Mouse (Mus musculus) bone marrow, adult 2 months (tissue): Measurements from ENCODE around the gene Zmym6.

ENCODE experiments used
- CTCF ChIP-seq: fragments of 200-500 bp; IDR thresholded peaks from 2 replicates; pipeline ENCODE4 v1.5.1; 2011; ENCODE audit warnings: low read length, control low read depth; ENCODE audit not compliant: control insufficient read depth, insufficient read depth
- POLR2A ChIP-seq: fragments of 200-500 bp; IDR thresholded peaks from 2 replicates; pipeline ENCODE4 v1.6.1; 2011; ENCODE audit warnings: low read depth, mild to moderate bottlenecking, control low read depth, low read length, borderline replicate concordance; ENCODE audit not compliant: control insufficient read depth

DNA sequence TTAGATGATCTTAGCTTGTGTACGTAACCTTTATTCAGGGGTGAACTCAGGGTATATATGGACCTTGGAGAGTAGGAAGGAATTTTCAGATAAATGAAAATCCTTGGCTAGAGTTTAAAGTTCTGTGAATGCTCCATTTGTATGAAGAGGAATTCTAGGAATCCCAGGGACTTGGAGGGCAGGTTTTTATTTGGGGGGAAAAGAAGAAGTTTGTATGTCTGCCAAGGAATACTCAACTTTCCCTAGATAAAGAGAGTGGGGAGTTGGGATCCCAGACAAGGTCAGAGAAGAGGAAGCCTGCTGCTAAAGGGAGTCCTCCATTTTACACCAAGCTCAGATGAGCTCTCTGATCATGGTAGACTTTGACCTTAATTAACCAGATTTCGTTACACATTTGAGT is 5.9 kb downstream of the Zmym6 start:
- no peak for TF ChIP-seq CTCF
- no peak for TF ChIP-seq POLR2A
